Mouse (Mus musculus) forebrain, embryonic 11.5 days (tissue): ENCODE data around the gene Bcl2l11. TPM values are rescaled to one million over a fixed set of nuclear protein-coding genes. Genes with fewer than 3 reads are reported as not detected.

Experiments
- ATAC-seq: fragments of 200-750 bp; cut with Nextera tagmentation; replicated peaks from 2 replicates; pipeline ENCODE4 v1.8.0; 2017; ENCODE audit warnings: moderate TSS enrichment; ENCODE audit not compliant: low FRiP score
- DNase-seq: peaks from one replicate; pipeline ENCODE4 v3.0.0-alpha.2; 2017; ENCODE audit warnings: low spot score
- H3K27ac ChIP-seq: fragments of 300-500 bp; sonication (generic); 2 replicates; pipeline ENCODE4 v1.5.1; 2014; ENCODE audit warnings: low read depth, low read length
- H3K27me3 ChIP-seq: fragments of 300-500 bp; sonication (generic); 2 replicates; pipeline ENCODE4 v1.6.1; 2014; ENCODE audit warnings: mild to moderate bottlenecking, low read length, mixed read lengths; ENCODE audit not compliant: control insufficient read depth, insufficient read depth
- H3K36me3 ChIP-seq: fragments of 300-500 bp; sonication (generic); 2 replicates; pipeline ENCODE4 v1.6.1; 2014; ENCODE audit warnings: mild to moderate bottlenecking, low read length, moderate library complexity, mixed read lengths; ENCODE audit not compliant: control insufficient read depth, insufficient read depth
- H3K4me1 ChIP-seq: fragments of 300-500 bp; sonication (generic); replicated peaks from 2 replicates; pipeline ENCODE4 v1.6.1; 2014; ENCODE audit warnings: low read length, mixed read lengths; ENCODE audit not compliant: control insufficient read depth, insufficient read depth
- H3K4me2 ChIP-seq: fragments of 300-500 bp; sonication (generic); 2 replicates; pipeline ENCODE4 v1.6.1; 2014; ENCODE audit warnings: low read depth, mild to moderate bottlenecking, low read length, moderate library complexity, mixed read lengths; ENCODE audit not compliant: severe bottlenecking
- H3K4me3 ChIP-seq: fragments of 300-500 bp; sonication (generic); 2 replicates; pipeline ENCODE4 v1.5.1; 2014; ENCODE audit warnings: low read depth, low read length
- H3K9ac ChIP-seq: fragments of 300-500 bp; sonication (generic); 2 replicates; pipeline ENCODE4 v1.6.1; 2014; ENCODE audit warnings: low read length
- H3K9me3 ChIP-seq: fragments of 300-500 bp; sonication (generic); 2 replicates; pipeline ENCODE4 v1.6.1; 2016; ENCODE audit warnings: low read length, mixed read lengths; ENCODE audit not compliant: control insufficient read depth
- WGBS: fragments of 180-500 bp; shearing (Covaris S2); extraction: QIAGEN DNeasy Blood & Tissue Kit; methylation state at CpG from one replicate; pipeline ENCODE4 v1.1.7; 2014; 5-methylcytosine and 5-hydroxymethylcytosine counted together
- polyA plus RNA-seq: library from polyadenylated mRNA; unstranded; fragments of >200 nt; fragmentation: Nextera tagmentation; extraction: Ambion mirVana; gene quantifications from 2 replicates; pipeline ENCODE4 v1.2.1, GENCODE M21; 2014

Gene Bcl2l11
- polyA plus RNA-seq, 1 experiment from 2014 or later: 17.7 TPM

DNA sequence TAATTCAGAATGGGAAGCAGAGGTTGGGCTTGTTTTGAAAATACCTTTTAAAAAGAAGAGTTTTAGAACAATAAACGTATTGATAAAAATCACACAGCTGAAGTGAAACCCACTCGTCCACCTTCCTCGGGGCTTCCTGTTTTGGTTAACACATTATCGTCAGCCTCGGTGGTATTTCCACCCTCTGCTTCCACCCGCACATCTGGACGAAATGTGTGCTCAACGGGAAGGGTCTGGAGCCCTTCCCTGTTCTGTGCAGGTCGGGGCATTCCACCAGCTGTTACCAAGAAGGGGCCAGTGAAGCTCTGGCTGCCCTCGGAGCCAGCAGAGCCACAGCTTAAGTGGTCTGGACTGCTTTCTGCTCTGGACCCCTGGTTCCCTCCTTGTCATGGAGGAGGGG lies 63.9 kb downstream of the Bcl2l11 start:
- 74% methylated on average over 10 of the region's 10 CpGs for WGBS

DNA sequence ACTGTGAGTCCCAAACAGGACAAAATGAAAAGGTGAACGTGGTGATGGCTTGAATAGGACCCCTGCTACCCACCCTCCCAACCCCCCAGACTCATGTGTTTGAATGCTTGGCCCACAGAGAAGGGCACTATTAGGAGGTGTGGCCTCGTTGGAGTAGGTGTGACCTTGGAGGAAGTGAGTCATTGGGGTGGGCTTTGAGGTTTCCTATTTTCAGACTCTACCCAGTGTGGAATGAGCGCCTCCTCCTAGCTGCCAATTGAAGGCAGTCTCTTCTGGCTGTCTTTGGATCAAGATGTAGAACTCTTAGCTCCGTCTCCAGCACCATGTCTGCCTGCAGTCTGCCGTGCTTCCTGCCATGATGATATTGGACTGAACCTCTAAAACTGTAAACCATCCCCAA lies 64.4 kb downstream of the Bcl2l11 start:
- Histone ChIP-seq H3K27ac (no peak overlapping the region), H3K36me3 (no peaks in the 10 kb centered on the region), H3K4me2 (no peak overlapping the region), H3K9ac (no peak overlapping the region), H3K4me3 (no peak overlapping the region), H3K9me3 (no peaks in the 10 kb centered on the region), H3K27me3 (no peaks in the 10 kb centered on the region), H3K4me1 (no peaks in the 10 kb centered on the region)
- ATAC-seq (no peak), DNase-seq (no peak)
- 85% methylated on average over 5 of the region's 5 CpGs for WGBS

More for the DNA sequence above, 63.9 kb downstream of the Bcl2l11 start:
- H3K4me2 ChIP-seq: no peak overlapping the region
- ATAC-seq (no peak), DNase-seq (no peak)
- no peaks in the 10 kb centered on the region for H3K27me3 ChIP-seq
- no peaks in the 10 kb centered on the region for H3K4me1 ChIP-seq
- no peaks in the 10 kb centered on the region for H3K9me3 ChIP-seq
- no peaks in the 10 kb centered on the region for H3K36me3 ChIP-seq
- no peak overlapping the region for H3K9ac ChIP-seq
- H3K4me3 ChIP-seq: no peak overlapping the region
- H3K27ac ChIP-seq: no peak overlapping the region

DNA sequence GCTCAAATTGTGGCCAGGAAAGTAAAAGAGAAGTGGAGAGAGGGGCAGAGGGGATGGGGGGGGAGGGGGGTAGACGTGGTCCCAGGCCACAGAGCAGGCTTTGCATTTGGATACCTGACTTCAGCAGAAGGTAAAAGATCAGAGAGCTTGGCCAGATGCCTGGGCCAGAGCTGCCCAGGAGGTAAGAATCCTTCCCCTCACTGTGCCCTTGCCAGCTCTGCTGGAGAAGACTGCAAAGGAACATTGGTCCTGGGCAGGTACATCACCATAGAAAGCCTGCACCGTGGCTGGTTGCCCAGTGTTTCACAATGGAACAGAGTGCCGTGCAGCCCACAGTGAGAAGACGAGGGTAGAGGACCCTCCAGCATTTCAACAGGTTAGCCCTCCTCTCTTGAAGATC lies 67.6 kb downstream of the Bcl2l11 start:
- no peaks in the 10 kb centered on the region for H3K36me3 ChIP-seq
- H3K4me3 ChIP-seq: no peak overlapping the region
- H3K4me2 ChIP-seq: no peak overlapping the region
- no peaks in the 10 kb centered on the region for H3K4me1 ChIP-seq
- no peak overlapping the region for H3K27ac ChIP-seq
- 61% methylated on average over 4 of the region's 4 CpGs for WGBS
- H3K9me3 ChIP-seq: no peaks in the 10 kb centered on the region
- DNase-seq: no peak
- H3K9ac ChIP-seq: no peak overlapping the region
- no peaks in the 10 kb centered on the region for H3K27me3 ChIP-seq
- no peak for ATAC-seq

DNA sequence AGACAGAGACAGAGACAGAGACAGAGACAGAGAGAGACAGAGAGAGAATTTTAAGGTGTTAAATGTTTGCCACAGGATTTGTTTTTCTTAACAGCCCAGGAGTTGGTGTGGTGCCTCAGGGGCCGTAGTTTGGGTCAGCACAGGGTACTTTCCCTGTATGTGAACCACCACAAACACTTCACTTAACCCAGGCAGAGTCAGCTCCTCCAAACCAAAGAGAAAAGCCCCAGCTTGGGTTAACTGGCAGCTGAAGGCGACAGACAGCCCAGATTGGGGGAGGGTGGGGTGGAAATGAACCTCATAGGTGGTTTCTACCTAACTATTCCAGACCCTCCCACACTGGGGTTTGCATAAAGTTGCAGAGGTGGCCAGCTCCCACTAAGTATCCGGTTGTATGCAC lies 71.5 kb downstream of the Bcl2l11 start:
- Histone ChIP-seq H3K9ac (no peak overlapping the region), H3K4me3 (no peak overlapping the region), H3K36me3 (no peaks in the 10 kb centered on the region), H3K27ac (no peak overlapping the region), H3K27me3 (no peaks in the 10 kb centered on the region), H3K4me2 (no peak overlapping the region), H3K9me3 (no peaks in the 10 kb centered on the region), H3K4me1 (no peaks in the 10 kb centered on the region)
- no peak for DNase-seq
- no peak for ATAC-seq
- 91% methylated on average over 3 of the region's 3 CpGs for WGBS

DNA sequence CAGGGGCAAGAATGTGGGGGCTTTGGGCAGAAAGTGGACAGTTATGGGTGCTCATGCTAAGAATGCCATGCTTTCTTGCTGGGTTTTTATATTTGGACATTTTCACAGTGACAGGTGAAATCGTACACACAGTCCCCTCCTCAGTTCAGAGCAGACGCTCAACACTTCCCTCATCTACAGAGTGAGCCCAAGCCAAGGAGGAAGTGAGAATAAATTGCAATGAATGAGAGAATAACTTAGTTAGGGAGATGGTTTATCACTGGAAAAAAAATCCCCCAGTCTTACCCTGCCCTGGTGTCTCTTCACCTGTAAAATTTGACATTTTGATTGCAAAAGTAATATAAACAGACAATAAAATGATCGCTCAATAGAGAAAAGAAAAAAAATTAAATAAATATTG lies 77.3 kb downstream of the Bcl2l11 start:
- Histone ChIP-seq H3K4me3 (no peak overlapping the region), H3K9ac (no peak overlapping the region), H3K4me1 (no peaks in the 10 kb centered on the region), H3K9me3 (no peaks in the 10 kb centered on the region), H3K36me3 (no peaks in the 10 kb centered on the region), H3K4me2 (no peak overlapping the region), H3K27me3 (no peaks in the 10 kb centered on the region), H3K27ac (no peak overlapping the region)
- DNase-seq (no peak), ATAC-seq (no peak)
- 95% methylated on average over 3 of the region's 3 CpGs for WGBS

DNA sequence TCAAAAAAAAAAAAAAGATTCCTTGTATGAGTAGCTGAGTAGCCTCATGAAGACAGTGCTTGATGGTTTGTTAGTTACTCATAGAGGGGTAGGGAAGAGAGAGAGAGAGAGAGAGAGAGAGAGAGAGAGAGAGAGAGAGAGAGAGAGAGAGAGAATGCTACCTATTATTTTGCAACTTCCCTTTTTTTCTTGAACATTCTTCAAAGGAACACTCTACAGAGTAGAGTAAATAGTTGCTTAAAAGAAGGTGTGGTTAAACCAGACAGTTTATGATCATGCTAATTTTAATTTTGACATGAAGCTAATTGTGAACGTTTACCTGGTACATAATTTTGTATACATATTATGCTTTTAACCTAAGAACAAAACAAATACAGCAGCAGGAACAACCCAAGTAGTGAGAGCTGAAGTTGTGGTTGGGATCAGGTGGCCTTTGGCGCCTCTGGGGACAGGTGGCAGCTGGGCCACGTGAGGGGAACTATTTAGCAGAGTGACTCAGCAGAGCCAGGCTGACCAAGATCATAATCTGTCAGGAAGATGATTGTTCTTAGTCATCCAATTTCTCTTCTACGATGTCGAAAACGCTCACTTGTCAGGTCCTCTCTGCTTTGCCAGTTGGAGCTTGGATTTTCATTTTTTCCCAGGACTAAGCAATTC lies 78.0 kb downstream of the Bcl2l11 start:
- DNase-seq: no peak
- no peaks in the 10 kb centered on the region for H3K36me3 ChIP-seq
- no peak overlapping the region for H3K4me3 ChIP-seq
- no peaks in the 10 kb centered on the region for H3K4me1 ChIP-seq
- ATAC-seq: no peak
- no peak overlapping the region for H3K4me2 ChIP-seq
- no peak overlapping the region for H3K27ac ChIP-seq
- H3K27me3 ChIP-seq: no peaks in the 10 kb centered on the region
- H3K9me3 ChIP-seq: no peaks in the 10 kb centered on the region
- 93% methylated on average over 6 of the region's 6 CpGs for WGBS
- H3K9ac ChIP-seq: no peak overlapping the region

DNA sequence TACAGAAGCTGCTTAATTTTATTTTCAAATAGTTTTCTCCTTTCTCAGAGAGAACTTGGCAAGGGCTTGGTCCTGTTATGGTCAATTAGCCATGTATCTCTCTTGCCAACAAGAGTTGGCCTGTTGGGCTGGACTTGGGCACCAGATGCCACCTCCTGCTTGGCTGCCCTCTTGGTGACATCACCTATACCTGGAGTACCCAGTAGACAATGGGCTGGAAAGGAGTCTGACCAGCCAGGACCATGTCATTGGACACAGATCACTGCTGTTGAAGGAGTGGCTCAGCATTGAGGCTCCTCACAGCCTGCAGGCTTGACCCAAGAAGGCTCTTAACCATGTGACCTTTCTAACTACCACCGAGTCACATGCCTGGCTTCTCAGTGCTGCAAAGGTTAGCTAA lies 82.7 kb downstream of the Bcl2l11 start:
- H3K9ac ChIP-seq: no peak overlapping the region
- no peaks in the 10 kb centered on the region for H3K36me3 ChIP-seq
- no peaks in the 10 kb centered on the region for H3K9me3 ChIP-seq
- 87% methylated on average over 1 of the region's 1 CpGs for WGBS
- peaks cover 8% of the 10 kb centered on the region for H3K4me1 ChIP-seq
- no peak overlapping the region for H3K27ac ChIP-seq
- ATAC-seq (no peak), DNase-seq (no peak)
- no peak overlapping the region for H3K4me3 ChIP-seq
- no peak overlapping the region for H3K4me2 ChIP-seq
- no peaks in the 10 kb centered on the region for H3K27me3 ChIP-seq

DNA sequence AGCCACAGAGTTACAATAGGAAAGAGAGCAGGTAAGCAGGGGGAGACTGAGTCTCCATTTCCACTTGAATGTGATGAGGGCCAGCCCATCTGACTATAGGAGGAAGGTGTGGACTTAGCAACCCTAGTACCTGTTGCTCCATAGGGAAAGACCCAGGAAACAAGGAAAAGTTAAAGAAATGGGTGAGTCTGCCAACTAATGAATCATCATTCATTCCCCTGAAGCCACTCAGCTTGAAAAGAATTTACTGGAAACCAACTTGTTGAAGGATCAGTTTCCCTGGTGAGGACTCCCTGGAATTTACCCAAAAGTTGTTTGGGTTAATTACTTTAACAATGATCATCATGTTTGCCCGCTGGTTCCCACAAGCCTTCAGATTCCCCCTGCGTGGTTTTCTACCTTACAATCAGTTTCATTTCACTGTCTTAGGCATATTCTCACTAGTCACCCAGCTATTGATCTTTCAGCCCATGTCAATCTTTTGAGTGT lies 84.0 kb downstream of the Bcl2l11 start:
- no peak overlapping the region for H3K27ac ChIP-seq
- 76% methylated on average over 2 of the region's 2 CpGs for WGBS
- H3K4me2 ChIP-seq: no peak overlapping the region
- no peaks in the 10 kb centered on the region for H3K9me3 ChIP-seq
- H3K4me1 ChIP-seq: peaks cover 8% of the 10 kb centered on the region
- no peaks in the 10 kb centered on the region for H3K27me3 ChIP-seq
- no peak for ATAC-seq
- no peaks in the 10 kb centered on the region for H3K36me3 ChIP-seq
- H3K9ac ChIP-seq: no peak overlapping the region
- DNase-seq: no peak
- no peak overlapping the region for H3K4me3 ChIP-seq

DNA sequence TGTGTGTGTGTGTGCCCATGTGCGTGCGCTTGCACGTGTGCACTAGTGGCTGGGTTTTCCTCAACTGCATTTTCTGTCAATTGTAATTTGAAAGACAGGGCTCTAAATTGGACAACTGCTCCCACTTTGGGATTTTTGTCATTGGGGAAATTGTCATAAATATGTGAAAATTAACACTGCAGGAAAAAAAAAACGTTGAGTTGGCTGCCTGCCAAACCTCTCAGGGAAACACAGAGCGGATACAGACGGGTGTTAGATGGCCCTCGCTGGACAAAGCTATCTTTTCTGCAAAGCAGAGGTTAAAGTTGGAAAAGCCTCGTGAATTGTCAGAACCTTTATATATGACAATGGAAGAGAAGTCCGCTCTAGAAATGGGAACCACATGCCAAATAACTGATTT lies 84.5 kb downstream of the Bcl2l11 start:
- Histone ChIP-seq H3K27ac (no peak overlapping the region), H3K27me3 (no peaks in the 10 kb centered on the region), H3K9ac (no peak overlapping the region), H3K9me3 (no peaks in the 10 kb centered on the region), H3K4me1 (peaks cover 8% of the 10 kb centered on the region), H3K36me3 (no peaks in the 10 kb centered on the region), H3K4me2 (no peak overlapping the region), H3K4me3 (no peak overlapping the region)
- no peak for ATAC-seq
- 56% methylated on average over 9 of the region's 9 CpGs for WGBS
- DNase-seq: no peak
